Mouse (Mus musculus) CD8-positive naive resting alpha-beta T cell, adult 2 months (primary cell): ENCODE measurements around the gene Hist1h2bf.
A peak's percentile ranks its signal among the peaks of the same experiment; 100 is the strongest.

Experiments used
- DNase-seq, 2 experiments: peaks; one replicate each; pipeline ENCODE4 v3.0.0; 2022; ENCODE audit warnings: low read depth in 2 of 2, low spot score in 2 of 2

Hist1h2bf gene

DNA sequence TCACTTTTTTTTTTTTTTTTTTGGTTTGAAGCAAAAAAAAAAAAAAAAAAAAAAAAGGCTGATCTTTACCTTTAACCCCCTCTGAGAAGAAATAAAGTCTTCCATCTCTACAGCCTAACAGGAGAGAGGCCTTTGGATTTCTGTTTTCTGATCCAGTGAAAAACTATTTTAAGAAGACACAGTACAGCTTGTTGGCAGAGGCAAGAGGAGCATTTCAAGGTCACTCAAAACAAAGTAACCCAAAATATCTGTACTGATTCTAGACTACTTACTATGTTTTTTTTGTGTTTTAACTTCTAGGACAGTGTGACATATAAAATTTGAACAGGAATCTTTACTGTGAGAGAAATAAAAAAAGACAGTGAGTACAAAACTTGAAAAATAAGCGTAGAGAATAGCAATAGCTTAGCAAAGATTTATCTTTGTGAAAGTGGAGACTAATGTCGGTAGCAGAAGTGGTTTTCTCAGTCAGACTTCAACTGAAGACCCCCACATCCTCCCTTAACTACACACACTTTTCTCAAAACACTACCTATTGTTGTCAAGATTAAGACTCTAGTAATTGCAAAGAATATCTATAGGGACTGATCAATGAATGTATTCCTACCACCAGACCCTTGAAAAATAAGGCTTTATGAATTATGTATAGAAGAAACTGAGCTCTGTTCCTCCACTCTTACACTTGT, 44.4 kb downstream of the Hist1h2bf start:
- no peak for DNase-seq

DNA sequence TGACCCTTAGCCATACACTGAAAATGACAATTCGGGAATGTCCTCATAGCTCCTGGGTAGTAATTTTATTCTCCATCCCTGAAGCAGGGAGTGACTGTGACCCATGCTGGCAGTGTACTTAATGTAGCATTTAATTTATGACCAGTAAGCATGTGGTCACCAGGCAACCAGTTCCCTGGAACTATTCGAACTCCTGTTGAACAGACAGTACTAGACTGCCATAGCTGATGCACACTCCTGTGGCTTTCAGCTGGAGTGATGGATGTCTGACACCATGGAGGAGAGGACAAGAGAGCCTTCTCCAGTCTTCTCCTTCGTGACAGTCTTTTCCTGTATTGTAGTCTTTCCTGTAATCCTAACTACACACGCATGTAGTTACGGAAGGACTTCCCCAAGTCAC, 45.0 kb downstream of the Hist1h2bf start:
- no peak for DNase-seq

DNA sequence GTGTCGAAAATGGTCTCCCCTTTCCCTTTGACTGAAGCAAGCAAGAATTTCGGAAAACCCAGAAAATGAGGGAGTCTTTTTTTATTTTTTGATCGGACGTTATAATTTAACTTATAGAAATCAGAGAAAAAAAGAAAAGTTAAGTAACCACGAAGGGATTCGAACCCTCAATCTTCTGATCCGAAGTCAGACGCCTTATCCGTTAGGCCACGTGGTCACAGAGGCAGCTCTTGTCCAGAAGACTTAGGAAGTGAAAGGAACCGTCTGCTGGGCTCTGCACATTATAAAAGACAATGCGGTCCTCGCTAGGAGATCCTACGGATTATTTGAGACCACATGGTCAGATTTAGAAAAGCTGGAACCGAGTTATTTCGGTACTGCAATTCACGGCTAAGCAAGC, 47.7 kb downstream of the Hist1h2bf start:
- DNase-seq: peak; percentile 91 to 92

DNA sequence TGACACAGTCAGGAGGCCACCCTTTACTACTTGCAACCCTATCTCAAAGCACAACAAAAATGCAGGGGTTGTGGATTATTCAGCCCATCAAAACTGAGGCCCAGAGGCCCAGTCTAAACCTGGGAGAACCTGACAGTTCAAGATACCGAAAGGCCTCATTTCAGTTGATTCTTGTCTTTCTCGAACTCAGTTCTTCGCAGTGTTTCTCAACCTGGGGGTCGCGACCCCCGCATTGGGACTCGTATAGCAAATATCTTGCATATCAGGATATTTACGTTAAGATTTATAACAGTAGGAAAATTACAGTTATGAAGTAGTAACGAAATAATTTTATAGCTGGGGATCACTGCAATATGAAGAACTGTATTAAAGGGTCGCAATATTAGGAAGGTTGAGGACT, 48.1 kb downstream of the Hist1h2bf start:
- no peak for DNase-seq

DNA sequence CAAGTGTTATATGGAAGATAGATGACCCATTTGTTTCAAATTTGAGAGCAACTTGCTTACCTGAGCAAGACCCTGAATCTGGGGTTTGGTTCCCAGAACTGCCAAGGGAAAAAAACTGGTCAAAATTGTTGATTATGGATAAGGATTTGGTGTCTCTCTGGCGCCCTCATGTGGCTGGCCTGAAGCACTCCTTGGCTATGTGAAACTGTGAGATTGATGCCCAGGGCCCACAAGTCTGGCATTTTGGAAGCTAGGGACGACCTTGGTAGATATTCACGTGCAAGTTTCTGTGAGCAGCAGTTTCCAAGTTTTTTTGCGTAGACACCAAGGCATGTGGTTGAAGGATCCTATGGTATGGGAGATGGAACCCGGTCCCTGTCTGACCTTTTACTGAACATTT, 49.3 kb downstream of the Hist1h2bf start:
- peak; percentile 65 to 78 for DNase-seq

DNA sequence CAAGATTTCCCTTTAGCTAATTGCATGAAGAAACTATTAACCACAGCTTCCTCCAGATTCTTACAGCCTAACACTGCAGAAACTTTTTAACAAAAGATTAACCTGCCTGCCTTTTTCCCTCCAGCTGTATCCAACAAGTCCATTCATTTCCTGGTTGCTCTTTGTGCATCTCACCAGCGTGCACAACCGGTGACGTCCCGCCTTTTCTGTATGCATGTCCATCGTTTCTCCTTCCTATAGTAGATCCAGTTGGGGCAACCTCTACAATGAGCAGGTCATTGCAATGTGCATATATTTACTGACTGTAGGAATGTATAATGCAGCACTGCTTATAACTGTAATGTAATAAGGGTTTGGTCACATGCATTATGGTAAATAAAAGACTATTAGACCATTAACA, 50.0 kb downstream of the Hist1h2bf start:
- DNase-seq: no peak
